Mouse (Mus musculus): ENCODE measurements at regions not wholly inside any gene's neighbourhood (a gene's known extent, or its start where the extent isn't known, plus 50 kb on each side); places are given as distances from the start of the nearest gene placed in this dataset.

DNA sequence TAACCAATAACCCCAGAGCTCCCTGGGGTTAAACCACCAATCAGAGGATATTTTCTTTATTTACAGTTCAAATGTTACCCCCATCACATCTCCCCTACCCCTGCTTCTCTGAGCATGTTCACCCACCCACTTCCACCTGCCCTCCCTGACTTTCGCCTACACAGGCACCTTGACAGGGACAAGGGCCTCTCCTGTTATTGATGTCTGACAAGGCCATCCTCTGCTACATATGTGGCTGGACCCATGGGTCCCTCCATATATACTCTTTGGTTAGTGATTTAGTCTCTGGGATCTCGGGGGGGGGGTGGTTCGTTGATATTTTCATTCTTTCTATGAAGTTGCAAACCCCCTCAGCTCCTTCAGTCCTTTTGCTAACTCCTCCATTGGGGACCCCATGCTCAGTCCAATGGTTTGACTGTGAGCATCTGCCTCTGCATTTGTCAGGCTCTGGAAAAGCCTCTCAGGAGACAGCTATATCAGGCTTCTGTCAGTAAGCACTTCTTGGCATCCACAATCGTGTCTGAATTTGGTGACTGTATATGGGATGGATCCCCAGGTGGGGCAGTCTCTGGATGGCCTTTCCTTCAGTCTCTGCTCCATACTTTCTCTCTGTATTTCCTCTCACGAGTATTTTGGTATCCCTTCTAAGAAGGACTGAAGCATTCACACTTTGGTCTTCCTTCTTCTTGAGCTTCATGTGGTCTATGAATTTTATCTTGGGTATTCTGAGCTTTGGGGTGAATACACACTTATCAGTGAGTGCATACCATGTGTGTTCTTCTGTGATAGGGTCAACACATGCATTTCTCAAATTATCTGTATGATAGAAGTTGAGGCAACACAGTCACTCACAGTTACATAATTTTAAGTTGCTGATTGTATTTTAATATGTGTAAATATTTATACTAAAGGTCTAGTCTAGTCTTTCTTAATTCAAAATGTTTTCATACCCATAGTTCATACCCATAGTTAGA, 220.8 kb upstream of the Tusc1 start:
- TF ChIP-seq GATA1 (IDR thresholded peaks at IDR 0.05; ENCODE audit: borderline replicate concordance, low read length) = no peak
- no peak for TF ChIP-seq FLI1 (IDR thresholded peaks at IDR 0.05; ENCODE audit: low read length)
